Mouse (Mus musculus) hindbrain, embryonic 14.5 days (tissue): ENCODE measurements at regions not wholly inside any gene's neighbourhood (a gene's known extent, or its start where the extent isn't known, plus 50 kb on each side); places are given as distances from the start of the nearest gene placed in this dataset.

Source experiments
- ATAC-seq: fragments of 200-750 bp; cut with Nextera tagmentation; 2 replicates; pipeline ENCODE4 v1.8.0; 2017; ENCODE audit warnings: moderate number of reproducible peaks, mild to moderate bottlenecking, moderate TSS enrichment, moderate library complexity; ENCODE audit not compliant: low FRiP score
- DNase-seq: peaks from one replicate; pipeline ENCODE4 v3.0.0-alpha.2; 2015; ENCODE audit warnings: low spot score
- H3K27ac ChIP-seq: fragments of 300-500 bp; sonication (generic); 2 replicates; pipeline ENCODE4 v1.5.1; 2014; ENCODE audit warnings: mild to moderate bottlenecking, moderate library complexity
- H3K27me3 ChIP-seq: fragments of 300-500 bp; sonication (generic); 2 replicates; pipeline ENCODE4 v1.6.1; 2014; ENCODE audit warnings: mild to moderate bottlenecking, low read length, mixed read lengths; ENCODE audit not compliant: control insufficient read depth, insufficient read depth
- H3K36me3 ChIP-seq: fragments of 300-500 bp; sonication (generic); replicated peaks from 2 replicates; pipeline ENCODE4 v1.6.1; 2014; ENCODE audit not compliant: control insufficient read depth, insufficient read depth
- H3K4me1 ChIP-seq: fragments of 300-500 bp; sonication (generic); replicated peaks from 2 replicates; pipeline ENCODE4 v1.6.1; 2014; ENCODE audit warnings: antibody characterized with exemption, low read length, mixed read lengths; ENCODE audit not compliant: control insufficient read depth, insufficient read depth
- H3K4me2 ChIP-seq: fragments of 300-500 bp; sonication (generic); replicated peaks from 2 replicates; pipeline ENCODE4 v1.6.1; 2014; ENCODE audit warnings: mild to moderate bottlenecking, moderate library complexity
- H3K4me3 ChIP-seq: fragments of 300-500 bp; sonication (generic); replicated peaks from 2 replicates; pipeline ENCODE4 v1.5.1; 2014; ENCODE audit warnings: mild to moderate bottlenecking, low read length
- H3K9ac ChIP-seq: fragments of 300-500 bp; sonication (generic); 2 replicates; pipeline ENCODE4 v1.6.1; 2014
- H3K9me3 ChIP-seq: fragments of 300-500 bp; sonication (generic); 2 replicates; pipeline ENCODE4 v1.6.1; 2016; ENCODE audit warnings: low read length; ENCODE audit not compliant: control insufficient read depth
- WGBS: fragments of 180-500 bp; shearing (Covaris S2); extraction: QIAGEN DNeasy Blood & Tissue Kit; methylation state at CpG from one replicate; pipeline ENCODE4 v1.1.7; 2014; 5-methylcytosine and 5-hydroxymethylcytosine counted together

DNA sequence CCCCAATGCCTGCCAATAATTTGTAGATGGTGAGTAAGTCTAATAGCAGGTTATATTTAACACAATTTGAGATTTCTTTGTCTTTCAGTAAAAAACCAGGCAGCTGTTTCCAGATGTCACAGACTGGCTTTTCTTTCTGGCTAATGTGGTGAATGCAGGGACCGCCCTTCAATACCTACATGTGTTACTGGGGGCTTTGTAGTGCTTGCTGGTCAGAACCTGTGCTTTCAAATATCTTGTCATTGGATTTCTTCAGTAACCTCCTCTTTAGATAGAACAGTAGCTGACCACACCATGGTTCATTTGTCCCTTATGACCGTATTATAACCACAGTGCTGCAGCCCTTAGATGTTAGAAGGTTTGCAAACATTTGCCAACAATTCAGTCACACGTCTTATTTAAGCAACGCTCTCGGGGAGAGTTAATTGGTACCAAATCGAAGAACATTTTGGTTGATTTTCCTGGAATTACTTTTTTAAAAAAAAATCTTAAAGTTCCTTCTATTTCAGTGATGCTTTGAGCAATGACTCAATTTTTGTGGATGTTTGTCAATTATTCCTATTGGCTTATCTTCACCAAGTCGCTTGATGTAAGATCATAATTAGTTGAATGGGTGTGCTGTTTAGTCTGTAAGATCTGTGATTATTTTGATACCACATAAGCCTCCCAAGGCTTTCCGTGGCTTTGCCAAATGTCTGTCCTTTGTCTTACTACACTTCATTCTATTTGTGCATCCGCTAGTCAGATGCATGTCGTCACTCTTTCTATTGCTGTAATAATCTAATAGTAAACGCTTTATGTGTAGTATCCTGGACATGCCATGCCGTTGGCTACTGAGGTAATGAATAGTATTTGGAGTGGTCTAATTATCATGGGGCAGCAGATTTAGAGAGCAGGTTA, 436.9 kb upstream of the Meis1 start:
- Histone ChIP-seq H3K36me3 (no peaks in the 10 kb centered on the region), H3K27me3 (no peaks in the 10 kb centered on the region), H3K4me3 (no peak overlapping the region), H3K27ac (no peak overlapping the region), H3K9ac (no peak overlapping the region), H3K4me2 (no peak overlapping the region), H3K9me3 (no peaks in the 10 kb centered on the region), H3K4me1 (no peaks in the 10 kb centered on the region)
- ATAC-seq (no peak), DNase-seq (no peak)
- WGBS, result 87% methylated on average over 12 of the region's 12 CpGs

- DNase-seq (no peak), ATAC-seq (no peak)
- Histone ChIP-seq H3K4me2 (no peak overlapping the region), H3K4me1 (no peaks in the 10 kb centered on the region), H3K9me3 (no peaks in the 10 kb centered on the region), H3K9ac (no peak overlapping the region), H3K4me3 (no peak overlapping the region), H3K27ac (no peak overlapping the region), H3K36me3 (no peaks in the 10 kb centered on the region), H3K27me3 (no peaks in the 10 kb centered on the region)
- WGBS, result 62% methylated on average over 1 of the region's 1 CpGs
Measured at GRCm38 (mm10) chr11:19456577-19456976, 437.8 kb upstream of the Meis1 start.

GRCm38 (mm10) chr11:19463730-19464358, 445.1 kb upstream of the Meis1 start:
- no peak overlapping the region for H3K4me2 ChIP-seq
- 0 out of 2 replicates have a peak, but pooled peaks have one; percentile 21 for ATAC-seq
- no peak overlapping the region for H3K27ac ChIP-seq
- H3K4me1 ChIP-seq, result no peaks in the 10 kb centered on the region
- no peaks in the 10 kb centered on the region for H3K27me3 ChIP-seq
- H3K9me3 ChIP-seq, result no peaks in the 10 kb centered on the region
- no peak overlapping the region for H3K4me3 ChIP-seq
- H3K36me3 ChIP-seq, result no peaks in the 10 kb centered on the region
- no peak overlapping the region for H3K9ac ChIP-seq
- WGBS, result 55% methylated on average over 6 of the region's 6 CpGs
- no peak for DNase-seq

- Histone ChIP-seq H3K4me2 (no peak overlapping the region), H3K27me3 (no peaks in the 10 kb centered on the region), H3K27ac (no peak overlapping the region), H3K9me3 (no peaks in the 10 kb centered on the region), H3K9ac (no peak overlapping the region), H3K4me3 (no peak overlapping the region), H3K4me1 (no peaks in the 10 kb centered on the region), H3K36me3 (no peaks in the 10 kb centered on the region)
- DNase-seq, result no peak
- no peak for ATAC-seq
- 87% methylated on average over 3 of the region's 3 CpGs for WGBS
Measured at GRCm38 (mm10) chr11:19468373-19468772, 449.6 kb upstream of the Meis1 start.

GRCm38 (mm10) chr11:19468803-19469202, 450.0 kb upstream of the Meis1 start:
- no peaks in the 10 kb centered on the region for H3K27me3 ChIP-seq
- no peaks in the 10 kb centered on the region for H3K9me3 ChIP-seq
- no peak overlapping the region for H3K4me3 ChIP-seq
- ATAC-seq, result no peak
- H3K4me2 ChIP-seq, result no peak overlapping the region
- no peaks in the 10 kb centered on the region for H3K36me3 ChIP-seq
- H3K27ac ChIP-seq, result no peak overlapping the region
- 96% methylated on average over 3 of the region's 3 CpGs for WGBS
- no peak overlapping the region for H3K9ac ChIP-seq
- no peak for DNase-seq
- H3K4me1 ChIP-seq, result no peaks in the 10 kb centered on the region

- Histone ChIP-seq H3K9ac (no peak overlapping the region), H3K36me3 (no peaks in the 10 kb centered on the region), H3K4me1 (peaks cover 8% of the 10 kb centered on the region; the same call in 1 of the 2 replicates), H3K9me3 (no peaks in the 10 kb centered on the region), H3K27me3 (no peaks in the 10 kb centered on the region), H3K4me3 (no peak overlapping the region), H3K4me2 (no peak overlapping the region), H3K27ac (no peak overlapping the region)
- 90% methylated on average over 5 of the region's 5 CpGs for WGBS
- ATAC-seq, result no peak
- DNase-seq, result no peak
Measured at GRCm38 (mm10) chr11:19470648-19471341, 452.0 kb upstream of the Meis1 start.

DNA sequence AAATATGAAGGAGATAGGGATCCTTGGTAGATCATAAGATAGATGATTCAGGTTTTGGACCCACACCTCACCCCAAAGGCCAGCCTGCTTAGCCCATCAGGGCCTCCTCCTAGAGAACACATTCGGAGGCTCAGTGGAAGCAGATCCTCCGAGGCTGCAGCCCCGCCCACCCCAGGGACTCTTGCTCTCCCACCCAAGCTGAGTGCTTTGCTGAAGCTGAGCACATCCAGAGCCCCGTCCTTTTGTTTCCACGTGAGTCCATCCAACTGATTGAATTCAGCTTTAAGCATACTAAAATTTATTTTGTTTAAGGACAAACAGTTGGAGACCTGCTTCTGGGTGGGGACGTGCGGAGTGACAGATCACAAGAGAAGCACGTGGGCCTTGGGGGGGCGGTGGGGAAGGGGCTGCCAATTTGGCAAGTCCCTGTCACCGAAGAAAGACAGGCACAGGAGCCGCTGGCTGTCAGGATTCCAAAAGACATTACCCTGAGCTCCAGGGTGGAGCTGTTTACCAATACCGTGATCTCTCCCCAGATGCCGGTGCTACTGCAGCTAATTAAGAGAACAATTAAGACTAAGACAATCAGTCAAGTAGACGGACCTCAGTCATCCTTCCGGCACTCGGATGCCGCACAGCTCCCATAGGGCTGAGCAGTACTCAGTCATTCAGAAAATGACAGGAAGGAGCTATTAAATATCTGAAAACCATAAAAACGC, 448.9 kb upstream of the Spred2 start:
- Histone ChIP-seq H3K4me3 (peak overlapping the region; percentile 13), H3K4me1 (peaks cover 8% of the 10 kb centered on the region; the same call in 1 of the 2 replicates), H3K27ac (no peak overlapping the region), H3K27me3 (no peaks in the 10 kb centered on the region), H3K9ac (peak overlapping the region; percentile 40), H3K36me3 (no peaks in the 10 kb centered on the region), H3K4me2 (peak overlapping the region; percentile 50), H3K9me3 (no peaks in the 10 kb centered on the region)
- DNase-seq (peak; percentile 44), ATAC-seq (peak; percentile 84)
- WGBS, result 18% methylated on average over 18 of the region's 18 CpGs

DNA sequence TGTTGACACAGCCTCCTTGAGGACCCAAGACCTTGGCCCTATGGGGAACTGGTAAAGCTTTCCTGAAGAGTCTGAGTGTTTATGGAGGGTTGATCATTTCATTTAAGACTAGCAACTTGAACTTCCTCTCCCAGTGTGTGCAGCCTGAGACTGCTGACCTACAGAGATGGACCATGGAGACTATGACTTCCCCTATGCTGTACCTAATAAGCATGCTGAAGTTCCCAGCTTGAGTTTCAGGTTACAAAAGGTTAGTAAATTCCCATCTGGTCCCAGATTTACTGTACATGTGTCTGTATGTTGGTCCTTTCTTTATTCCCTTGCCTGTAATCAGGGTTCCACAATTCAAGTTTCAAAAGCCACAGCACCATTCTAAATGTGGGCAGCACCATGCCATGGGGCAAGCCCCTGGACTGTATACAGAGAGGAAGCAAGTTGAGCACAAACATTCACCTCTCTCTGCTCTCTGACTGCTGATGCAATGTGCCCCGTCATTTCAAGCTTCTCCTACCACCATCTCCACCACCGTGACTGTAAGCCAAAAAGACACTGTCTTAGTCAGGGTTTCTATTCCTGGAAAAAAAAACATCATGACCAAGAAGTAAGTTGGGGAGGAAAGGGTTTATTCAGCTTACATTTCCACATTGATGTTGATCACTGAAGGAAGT, 431.0 kb upstream of the Spred2 start:
- no peak for DNase-seq
- no peaks in the 10 kb centered on the region for H3K9me3 ChIP-seq
- H3K27ac ChIP-seq, result no peak overlapping the region
- H3K36me3 ChIP-seq, result no peaks in the 10 kb centered on the region
- ATAC-seq, result no peak
- WGBS, result 90% methylated on average over 2 of the region's 2 CpGs
- H3K4me2 ChIP-seq, result no peak overlapping the region
- H3K4me3 ChIP-seq, result no peak overlapping the region
- H3K4me1 ChIP-seq, result no peaks in the 10 kb centered on the region
- H3K9ac ChIP-seq, result no peak overlapping the region
- H3K27me3 ChIP-seq, result no peaks in the 10 kb centered on the region
